Mouse (Mus musculus) kidney, postnatal 0 days (tissue): ENCODE measurements around the gene Clybl. TPM values are rescaled to one million over a fixed set of nuclear protein-coding genes. Genes with fewer than 3 reads are reported as not detected.

Experiments
- ATAC-seq: fragments of 200-750 bp; cut with Nextera tagmentation; replicated peaks from 2 replicates; pipeline ENCODE4 v1.8.0; 2017; ENCODE audit warnings: low read depth, moderate number of reproducible peaks, moderate TSS enrichment, moderate library complexity; ENCODE audit not compliant: low FRiP score
- DNase-seq: peaks from one replicate; pipeline ENCODE4 v3.0.0-alpha.2; 2016; ENCODE audit warnings: low spot score
- H3K27ac ChIP-seq: fragments of 300-500 bp; sonication (generic); 2 replicates; pipeline ENCODE4 v1.5.1; 2014; ENCODE audit warnings: mild to moderate bottlenecking
- H3K27me3 ChIP-seq: fragments of 300-500 bp; sonication (generic); 2 replicates; pipeline ENCODE4 v1.6.1; 2014; ENCODE audit warnings: low read length, mixed read lengths; ENCODE audit not compliant: insufficient read depth
- H3K36me3 ChIP-seq: fragments of 300-500 bp; sonication (generic); 2 replicates; pipeline ENCODE4 v1.6.1; 2014; ENCODE audit warnings: low read length, mixed read lengths; ENCODE audit not compliant: insufficient read depth
- H3K4me1 ChIP-seq: fragments of 300-500 bp; sonication (generic); replicated peaks from 2 replicates; pipeline ENCODE4 v1.6.1; 2014; ENCODE audit warnings: antibody characterized with exemption, low read length, mixed read lengths; ENCODE audit not compliant: insufficient read depth
- H3K4me2 ChIP-seq: fragments of 300-500 bp; sonication (generic); 2 replicates; pipeline ENCODE4 v1.6.1; 2014; ENCODE audit warnings: mild to moderate bottlenecking, low read length, moderate library complexity, mixed read lengths
- H3K4me3 ChIP-seq: fragments of 300-500 bp; sonication (generic); replicated peaks from 2 replicates; pipeline ENCODE4 v1.5.1; 2014; ENCODE audit warnings: low read depth, low read length
- H3K9ac ChIP-seq: fragments of 300-500 bp; sonication (generic); 2 replicates; pipeline ENCODE4 v1.6.1; 2014; ENCODE audit warnings: low read depth, low read length
- H3K9me3 ChIP-seq: fragments of 300-500 bp; sonication (generic); replicated peaks from 2 replicates; pipeline ENCODE4 v1.6.1; 2016; ENCODE audit warnings: low read length, inconsistent platforms, mixed read lengths
- CTCF ChIP-seq: IDR thresholded peaks from 2 replicates; pipeline ENCODE4 v1.5.1; 2016; ENCODE audit warnings: antibody characterized with exemption, low read depth, mild to moderate bottlenecking, moderate library complexity
- WGBS: fragments of 180-500 bp; shearing (Covaris S2); extraction: QIAGEN DNeasy Blood & Tissue Kit; methylation state at CpG from one replicate; pipeline ENCODE4 v1.1.7; 2014; 5-methylcytosine and 5-hydroxymethylcytosine counted together
- polyA plus RNA-seq: library from polyadenylated mRNA; unstranded; fragments of >200 nt; fragmentation: Nextera tagmentation; extraction: Ambion mirVana; gene quantifications from 2 replicates; pipeline ENCODE4 v1.2.1, GENCODE M21; 2015

Clybl gene
- polyA plus RNA-seq, 1 experiment from 2014 or later, result 45.7 TPM

GRCm38 (mm10) chr14:122330716-122331115 is 149.2 kb downstream of the Clybl start:
- ATAC-seq (no peak), DNase-seq (no peak)
- Histone ChIP-seq H3K27ac (no peak overlapping the region), H3K4me3 (no peak overlapping the region), H3K27me3 (no peaks in the 10 kb centered on the region), H3K9me3 (no peaks in the 10 kb centered on the region), H3K4me1 (no peaks in the 10 kb centered on the region), H3K4me2 (no peak overlapping the region), H3K36me3 (no peaks in the 10 kb centered on the region), H3K9ac (no peak overlapping the region)
- WGBS, result 83% methylated on average over 2 of the region's 2 CpGs
- TF ChIP-seq CTCF, result no peak

GRCm38 (mm10) chr14:122331635-122332460 is 150.3 kb downstream of the Clybl start:
- ATAC-seq, result peak; percentile 60
- Histone ChIP-seq H3K27ac (0 out of 2 replicates have a peak overlapping the region, but pooled peaks have one; percentile 19), H3K4me3 (no peak overlapping the region), H3K9me3 (no peaks in the 10 kb centered on the region), H3K4me1 (no peaks in the 10 kb centered on the region), H3K9ac (no peak overlapping the region), H3K4me2 (no peak overlapping the region), H3K27me3 (no peaks in the 10 kb centered on the region), H3K36me3 (no peaks in the 10 kb centered on the region)
- peak; percentile 7 for DNase-seq
- no peak for TF ChIP-seq CTCF
- WGBS, result 24% methylated on average over 14 of the region's 14 CpGs

- H3K4me1 ChIP-seq, result no peaks in the 10 kb centered on the region
- H3K4me3 ChIP-seq, result no peak overlapping the region
- WGBS, result 34% methylated on average over 4 of the region's 4 CpGs
- H3K9me3 ChIP-seq, result no peaks in the 10 kb centered on the region
- no peaks in the 10 kb centered on the region for H3K27me3 ChIP-seq
- no peaks in the 10 kb centered on the region for H3K36me3 ChIP-seq
- H3K4me2 ChIP-seq, result no peak overlapping the region
- no peak overlapping the region for H3K27ac ChIP-seq
- DNase-seq (no peak), ATAC-seq (no peak)
- no peak for TF ChIP-seq CTCF
- no peak overlapping the region for H3K9ac ChIP-seq
Observed at GRCm38 (mm10) chr14:122336957-122337356, 155.5 kb downstream of the Clybl start.

GRCm38 (mm10) chr14:122338784-122339183 is 157.3 kb downstream of the Clybl start:
- Histone ChIP-seq H3K27me3 (no peaks in the 10 kb centered on the region), H3K4me2 (no peak overlapping the region), H3K36me3 (no peaks in the 10 kb centered on the region), H3K4me3 (no peak overlapping the region), H3K9ac (no peak overlapping the region), H3K4me1 (no peaks in the 10 kb centered on the region), H3K9me3 (no peaks in the 10 kb centered on the region), H3K27ac (no peak overlapping the region)
- WGBS, result 84% methylated on average over 4 of the region's 4 CpGs
- no peak for TF ChIP-seq CTCF
- ATAC-seq, result no peak
- no peak for DNase-seq

GRCm38 (mm10) chr14:122340141-122340540 is 158.6 kb downstream of the Clybl start:
- Histone ChIP-seq H3K27ac (no peak overlapping the region), H3K36me3 (no peaks in the 10 kb centered on the region), H3K4me1 (no peaks in the 10 kb centered on the region), H3K4me3 (no peak overlapping the region), H3K9me3 (no peaks in the 10 kb centered on the region), H3K4me2 (no peak overlapping the region), H3K27me3 (no peaks in the 10 kb centered on the region), H3K9ac (no peak overlapping the region)
- DNase-seq, result no peak
- WGBS, result 89% methylated on average over 5 of the region's 5 CpGs
- no peak for TF ChIP-seq CTCF
- ATAC-seq, result no peak

GRCm38 (mm10) chr14:122341591-122342360 is 160.3 kb downstream of the Clybl start:
- Histone ChIP-seq H3K27ac (no peak overlapping the region), H3K9ac (no peak overlapping the region), H3K4me1 (no peaks in the 10 kb centered on the region), H3K4me3 (no peak overlapping the region), H3K9me3 (no peaks in the 10 kb centered on the region), H3K4me2 (no peak overlapping the region), H3K36me3 (no peaks in the 10 kb centered on the region), H3K27me3 (no peaks in the 10 kb centered on the region)
- DNase-seq, result no peak
- no peak for ATAC-seq
- TF ChIP-seq CTCF, result no peak
- WGBS, result 58% methylated on average over 6 of the region's 6 CpGs
